Mouse (Mus musculus) adrenal gland, postnatal 36 days (tissue): ENCODE data around the gene Zc3h12c. TPM values are rescaled to one million over a fixed set of nuclear protein-coding genes. Genes with fewer than 3 reads are reported as not detected.
A peak's percentile ranks its signal among the peaks of the same experiment; 100 is the strongest.

Source experiments
- DNase-seq, 2 experiments: peaks; one replicate each; pipeline ENCODE4 v3.0.0; 2021; ENCODE audit warnings: mixed read lengths in 1 of 2
- total RNA-seq, 2 experiments: library from RNA; stranded (reverse); gene quantifications; 2 replicates each; pipeline ENCODE4 v1.2.3; 2021

Zc3h12c gene
- total RNA-seq, 2 experiments from 2014 or later = 24.5 to 27.2 TPM

- DNase-seq = peak in 1 of 2 experiments; percentile 27
These were observed 1.3 kb downstream of the Zc3h12c start for GRCm38 (mm10) chr9:52167084-52167483.

- peak; percentile 14 to 42 for DNase-seq
These were observed 2.7 kb downstream of the Zc3h12c start for GRCm38 (mm10) chr9:52165706-52166090.

GRCm38 (mm10) chr9:52165076-52165705, 3.2 kb downstream of the Zc3h12c start:
- no peak for DNase-seq

GRCm38 (mm10) chr9:52160512-52160911, 7.9 kb downstream of the Zc3h12c start:
- no peak for DNase-seq

- DNase-seq = no peak
These were observed 9.8 kb downstream of the Zc3h12c start for GRCm38 (mm10) chr9:52158561-52158960.

GRCm38 (mm10) chr9:52155417-52155816, 13.0 kb downstream of the Zc3h12c start:
- DNase-seq = no peak

GRCm38 (mm10) chr9:52154253-52154652, 14.1 kb downstream of the Zc3h12c start:
- no peak for DNase-seq

GRCm38 (mm10) chr9:52152076-52152826, 16.1 kb downstream of the Zc3h12c start:
- DNase-seq = no peak

- DNase-seq = no peak
These were observed 18.6 kb downstream of the Zc3h12c start for GRCm38 (mm10) chr9:52149768-52150167.

GRCm38 (mm10) chr9:52149286-52149685, 19.1 kb downstream of the Zc3h12c start:
- no peak for DNase-seq

- DNase-seq = no peak
These were observed 19.5 kb downstream of the Zc3h12c start for GRCm38 (mm10) chr9:52148831-52149230.

GRCm38 (mm10) chr9:52148311-52148710, 20.1 kb downstream of the Zc3h12c start:
- DNase-seq = no peak

GRCm38 (mm10) chr9:52146241-52146640, 22.1 kb downstream of the Zc3h12c start:
- no peak for DNase-seq

GRCm38 (mm10) chr9:52132771-52133170, 35.6 kb downstream of the Zc3h12c start:
- peak in 1 of 2 experiments; percentile 27 for DNase-seq

- peak in 1 of 2 experiments; percentile 41 for DNase-seq
These were observed 38.0 kb downstream of the Zc3h12c start for GRCm38 (mm10) chr9:52130348-52130747.

GRCm38 (mm10) chr9:52125225-52125624, 43.1 kb downstream of the Zc3h12c start:
- no peak for DNase-seq

- no peak for DNase-seq
These were observed 49.2 kb downstream of the Zc3h12c start for GRCm38 (mm10) chr9:52119212-52119611.

GRCm38 (mm10) chr9:52113091-52113490, 55.3 kb downstream of the Zc3h12c start:
- no peak for DNase-seq

GRCm38 (mm10) chr9:52110738-52111137, 57.6 kb downstream of the Zc3h12c start:
- DNase-seq = no peak

- no peak for DNase-seq
These were observed 61.2 kb downstream of the Zc3h12c start for GRCm38 (mm10) chr9:52107161-52107560.

- peak; percentile 77 to 82 for DNase-seq
These were observed 62.9 kb downstream of the Zc3h12c start for GRCm38 (mm10) chr9:52105423-52105822.

GRCm38 (mm10) chr9:52104225-52104615, 64.2 kb downstream of the Zc3h12c start:
- no peak for DNase-seq

- peak; percentile 47 to 48 for DNase-seq
These were observed 64.7 kb downstream of the Zc3h12c start for GRCm38 (mm10) chr9:52103448-52104224.
